Mouse (Mus musculus) kidney, embryonic 14.5 days (tissue): Measurements from ENCODE around the gene 1700113H08Rik. TPM values are rescaled to one million over a fixed set of nuclear protein-coding genes. Genes with fewer than 3 reads are reported as not detected.
A peak's percentile ranks its signal among the peaks of the same experiment; 100 is the strongest.

ENCODE experiments used
- ATAC-seq: fragments of 200-750 bp; cut with Nextera tagmentation; 2 replicates; pipeline ENCODE4 v1.8.0; 2017; ENCODE audit warnings: moderate number of reproducible peaks, mild to moderate bottlenecking, moderate TSS enrichment, moderate library complexity; ENCODE audit not compliant: low FRiP score, low TSS enrichment
- H3K27ac ChIP-seq: fragments of 300-500 bp; sonication (generic); 2 replicates; pipeline ENCODE4 v1.5.1; 2014; ENCODE audit warnings: low read depth, mild to moderate bottlenecking, low read length, moderate library complexity, mixed read lengths
- H3K27me3 ChIP-seq: fragments of 300-500 bp; sonication (generic); 2 replicates; pipeline ENCODE4 v1.6.1; 2014; ENCODE audit warnings: mild to moderate bottlenecking, low read length; ENCODE audit not compliant: control insufficient read depth, insufficient read depth
- H3K36me3 ChIP-seq: fragments of 300-500 bp; sonication (generic); 2 replicates; pipeline ENCODE4 v1.6.1; 2014; ENCODE audit warnings: low read length, mixed read lengths; ENCODE audit not compliant: control insufficient read depth, insufficient read depth
- H3K4me1 ChIP-seq: fragments of 300-500 bp; sonication (generic); 2 replicates; pipeline ENCODE4 v1.6.1; 2014; ENCODE audit warnings: low read length, mixed read lengths; ENCODE audit not compliant: control insufficient read depth, insufficient read depth
- H3K4me2 ChIP-seq: fragments of 300-500 bp; sonication (generic); replicated peaks from 2 replicates; pipeline ENCODE4 v1.6.1; 2014; ENCODE audit warnings: low read depth, mild to moderate bottlenecking, low read length
- H3K4me3 ChIP-seq: fragments of 300-500 bp; sonication (generic); 2 replicates; pipeline ENCODE4 v1.5.1; 2014; ENCODE audit warnings: mild to moderate bottlenecking, low read length
- H3K9ac ChIP-seq: fragments of 300-500 bp; sonication (generic); 2 replicates; pipeline ENCODE4 v1.6.1; 2014; ENCODE audit warnings: low read depth, mild to moderate bottlenecking, low read length, moderate library complexity
- H3K9me3 ChIP-seq: fragments of 300-500 bp; sonication (generic); 2 replicates; pipeline ENCODE4 v1.6.1; 2016; ENCODE audit warnings: low read length; ENCODE audit not compliant: control insufficient read depth
- WGBS: fragments of 180-500 bp; shearing (Covaris S2); extraction: QIAGEN DNeasy Blood & Tissue Kit; methylation state at CpG from one replicate; pipeline ENCODE4 v1.1.7; 2014; 5-methylcytosine and 5-hydroxymethylcytosine counted together
- polyA plus RNA-seq: library from polyadenylated mRNA; unstranded; fragments of >200 nt; fragmentation: Nextera tagmentation; extraction: Ambion mirVana; gene quantifications from 2 replicates; pipeline ENCODE4 v1.2.1, GENCODE M21; 2014

The 1700113H08Rik gene
- polyA plus RNA-seq, 1 experiment from 2014 or later = not detected

GRCm38 (mm10) chr10:87046931-87047468 is 10.8 kb upstream of the 1700113H08Rik start:
- no peak overlapping the region for H3K27ac ChIP-seq
- H3K4me3 ChIP-seq = no peak overlapping the region
- H3K36me3 ChIP-seq = no peaks in the 10 kb centered on the region
- no peak overlapping the region for H3K4me2 ChIP-seq
- no peak for ATAC-seq
- no peaks in the 10 kb centered on the region for H3K4me1 ChIP-seq
- WGBS = 92% methylated on average over 10 of the region's 10 CpGs
- H3K27me3 ChIP-seq = no peaks in the 10 kb centered on the region
- no peaks in the 10 kb centered on the region for H3K9me3 ChIP-seq
- H3K9ac ChIP-seq = no peak overlapping the region

GRCm38 (mm10) chr10:87049179-87049578 is 8.7 kb upstream of the 1700113H08Rik start:
- Histone ChIP-seq H3K36me3 (no peaks in the 10 kb centered on the region), H3K4me3 (no peak overlapping the region), H3K4me1 (no peaks in the 10 kb centered on the region), H3K9ac (no peak overlapping the region), H3K27ac (no peak overlapping the region), H3K9me3 (no peaks in the 10 kb centered on the region), H3K4me2 (no peak overlapping the region), H3K27me3 (no peaks in the 10 kb centered on the region)
- 57% methylated on average over 3 of the region's 3 CpGs for WGBS
- ATAC-seq = no peak

GRCm38 (mm10) chr10:87051714-87052113 is 6.1 kb upstream of the 1700113H08Rik start:
- Histone ChIP-seq H3K36me3 (no peaks in the 10 kb centered on the region), H3K9me3 (no peaks in the 10 kb centered on the region), H3K27me3 (0 out of 2 replicates have a peak, but pooled peaks cover 2% of the 10 kb centered on the region), H3K4me1 (no peaks in the 10 kb centered on the region), H3K27ac (no peak overlapping the region), H3K4me2 (no peak overlapping the region), H3K4me3 (no peak overlapping the region), H3K9ac (no peak overlapping the region)
- no peak for ATAC-seq
- 80% methylated on average over 4 of the region's 4 CpGs for WGBS

DNA sequence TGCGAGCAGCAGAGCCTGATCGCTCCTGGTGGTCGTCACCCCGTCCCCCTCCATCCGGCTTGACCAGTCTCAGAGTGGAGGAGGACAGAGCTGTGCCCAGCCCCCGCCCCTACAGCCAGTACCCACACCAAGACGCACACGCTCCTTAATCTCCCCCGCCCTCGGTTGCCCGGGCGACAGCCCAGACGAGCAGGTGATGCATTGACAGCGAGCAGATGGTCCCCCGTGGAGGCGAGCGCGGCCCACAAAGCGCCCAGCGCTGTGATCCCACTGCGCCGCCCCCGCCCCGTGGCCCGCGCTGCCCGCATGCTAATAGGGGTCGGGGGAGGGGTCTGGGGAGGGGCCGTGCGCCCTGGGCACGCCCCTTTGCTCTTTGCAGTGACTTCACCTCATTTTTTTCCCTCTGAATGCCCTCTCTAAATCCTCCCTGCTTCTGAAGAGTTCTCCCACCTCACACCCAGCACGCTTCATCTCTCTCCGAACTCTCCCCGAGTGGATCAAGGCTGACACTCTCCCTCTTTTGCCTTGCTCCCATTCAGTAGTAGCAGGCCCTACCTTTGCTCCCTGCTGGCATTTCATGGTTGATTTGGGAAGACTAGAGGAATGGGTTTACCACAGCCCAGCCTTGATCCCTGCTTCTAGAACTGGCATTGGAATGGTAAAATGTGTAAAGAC is 543 bp downstream of the 1700113H08Rik start:
- H3K4me3 ChIP-seq = peak overlapping the region; percentile 44
- ATAC-seq = peak; percentile 91
- WGBS = under 1% methylated on average over 33 of the region's 34 CpGs
- peak overlapping the region; percentile 32; the same call in 1 of the 2 replicates for H3K9ac ChIP-seq
- H3K4me1 ChIP-seq = 0 out of 2 replicates have a peak, but pooled peaks cover 5% of the 10 kb centered on the region
- H3K27ac ChIP-seq = no peak overlapping the region
- peaks cover 6% of the 10 kb centered on the region; the same call in 1 of the 2 replicates for H3K27me3 ChIP-seq
- H3K4me2 ChIP-seq = peak overlapping the region; percentile 78
- H3K9me3 ChIP-seq = no peaks in the 10 kb centered on the region
- no peaks in the 10 kb centered on the region for H3K36me3 ChIP-seq

DNA sequence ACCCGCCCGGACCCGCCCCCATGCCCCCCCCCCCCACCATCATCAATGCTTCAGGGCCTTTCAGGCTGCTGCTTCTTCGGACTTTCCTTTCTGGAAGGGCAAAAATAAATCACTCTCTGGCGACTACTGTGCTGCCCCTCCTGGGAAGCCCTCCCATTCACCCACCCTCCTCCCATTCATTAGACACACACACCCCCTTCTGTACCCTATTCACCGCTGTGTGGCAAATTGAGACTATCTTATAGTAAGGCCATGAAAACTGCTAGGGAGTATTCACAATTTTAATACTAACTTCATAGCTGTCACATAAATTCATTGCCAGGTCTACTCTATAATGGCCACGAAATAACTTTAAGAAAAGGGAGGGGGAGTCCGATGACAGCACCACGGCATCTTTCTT is 1.1 kb downstream of the 1700113H08Rik start:
- Histone ChIP-seq H3K9ac (no peak overlapping the region), H3K4me2 (peak overlapping the region; percentile 78), H3K27me3 (peaks cover 6% of the 10 kb centered on the region; the same call in 1 of the 2 replicates), H3K4me3 (0 out of 2 replicates have a peak overlapping the region, but pooled peaks have one; percentile 44), H3K4me1 (0 out of 2 replicates have a peak, but pooled peaks cover 5% of the 10 kb centered on the region), H3K9me3 (no peaks in the 10 kb centered on the region), H3K27ac (no peak overlapping the region), H3K36me3 (no peaks in the 10 kb centered on the region)
- ATAC-seq = 0 out of 2 replicates have a peak, but pooled peaks have one; percentile 17
- WGBS = 12% methylated on average over 9 of the region's 9 CpGs

DNA sequence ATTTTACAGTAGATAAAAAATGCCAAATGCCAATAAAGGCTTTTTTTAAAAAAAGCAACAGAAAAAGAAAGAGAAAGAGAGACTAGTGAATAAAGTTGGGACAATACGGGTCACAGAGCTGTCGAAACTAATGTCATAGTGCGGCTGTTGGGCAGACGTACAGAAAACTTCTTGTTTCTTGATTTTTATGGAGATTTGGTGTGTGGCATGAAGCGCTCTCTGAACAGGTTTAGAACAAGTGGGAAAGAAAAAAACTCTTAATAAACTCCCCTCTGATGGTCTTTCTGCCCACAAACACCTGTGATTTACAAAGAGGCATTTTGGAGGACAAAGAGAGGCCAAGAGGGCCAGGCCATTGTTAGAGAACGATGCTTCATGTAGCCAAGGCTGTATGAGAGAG is 1.6 kb downstream of the 1700113H08Rik start:
- H3K36me3 ChIP-seq = no peaks in the 10 kb centered on the region
- H3K9me3 ChIP-seq = no peaks in the 10 kb centered on the region
- 0 out of 2 replicates have a peak, but pooled peaks cover 5% of the 10 kb centered on the region for H3K4me1 ChIP-seq
- H3K4me2 ChIP-seq = no peak overlapping the region
- H3K4me3 ChIP-seq = no peak overlapping the region
- ATAC-seq = no peak
- H3K27me3 ChIP-seq = peaks cover 6% of the 10 kb centered on the region; the same call in 1 of the 2 replicates
- WGBS = 73% methylated on average over 6 of the region's 6 CpGs
- H3K27ac ChIP-seq = no peak overlapping the region
- H3K9ac ChIP-seq = no peak overlapping the region

DNA sequence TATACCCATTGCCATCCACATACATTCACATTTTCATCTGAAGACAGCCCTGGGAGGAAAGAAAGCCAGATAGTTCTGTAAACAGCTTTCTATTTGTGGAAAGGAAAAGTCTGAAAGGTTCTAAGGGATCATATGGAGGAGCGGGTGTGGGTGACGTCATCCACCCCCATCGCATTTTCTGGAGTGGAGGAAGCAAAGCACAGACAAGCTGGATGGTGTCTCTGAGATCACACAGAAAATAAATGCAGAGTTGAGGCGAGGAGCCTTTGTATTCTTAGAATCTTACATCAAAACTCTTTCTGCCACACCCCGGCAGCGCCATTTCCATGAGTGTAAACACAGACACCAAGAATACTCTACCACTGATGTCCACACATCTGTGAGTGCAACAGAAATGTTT is 26.4 kb downstream of the 1700113H08Rik start:
- 91% methylated on average over 6 of the region's 6 CpGs for WGBS
- H3K27me3 ChIP-seq = no peaks in the 10 kb centered on the region
- no peak for ATAC-seq
- H3K9me3 ChIP-seq = no peaks in the 10 kb centered on the region
- no peak overlapping the region for H3K9ac ChIP-seq
- no peak overlapping the region for H3K27ac ChIP-seq
- H3K4me2 ChIP-seq = no peak overlapping the region
- H3K36me3 ChIP-seq = no peaks in the 10 kb centered on the region
- H3K4me3 ChIP-seq = no peak overlapping the region
- H3K4me1 ChIP-seq = no peaks in the 10 kb centered on the region

GRCm38 (mm10) chr10:87087646-87088045 is 29.8 kb downstream of the 1700113H08Rik start:
- H3K4me3 ChIP-seq = no peak overlapping the region
- 65% methylated on average over 5 of the region's 5 CpGs for WGBS
- no peaks in the 10 kb centered on the region for H3K36me3 ChIP-seq
- H3K27ac ChIP-seq = no peak overlapping the region
- H3K27me3 ChIP-seq = no peaks in the 10 kb centered on the region
- H3K9ac ChIP-seq = no peak overlapping the region
- no peak overlapping the region for H3K4me2 ChIP-seq
- no peaks in the 10 kb centered on the region for H3K4me1 ChIP-seq
- H3K9me3 ChIP-seq = no peaks in the 10 kb centered on the region
- ATAC-seq = no peak

- Histone ChIP-seq H3K27me3 (no peaks in the 10 kb centered on the region), H3K4me1 (no peaks in the 10 kb centered on the region), H3K9me3 (no peaks in the 10 kb centered on the region), H3K36me3 (no peaks in the 10 kb centered on the region), H3K27ac (no peak overlapping the region), H3K9ac (no peak overlapping the region), H3K4me2 (no peak overlapping the region), H3K4me3 (no peak overlapping the region)
- no peak for ATAC-seq
Measured at GRCm38 (mm10) chr10:87094249-87094648, 36.4 kb downstream of the 1700113H08Rik start.
